ENCODE assay signal across 22 mouse cellular contexts in the genomic region with DNA sequence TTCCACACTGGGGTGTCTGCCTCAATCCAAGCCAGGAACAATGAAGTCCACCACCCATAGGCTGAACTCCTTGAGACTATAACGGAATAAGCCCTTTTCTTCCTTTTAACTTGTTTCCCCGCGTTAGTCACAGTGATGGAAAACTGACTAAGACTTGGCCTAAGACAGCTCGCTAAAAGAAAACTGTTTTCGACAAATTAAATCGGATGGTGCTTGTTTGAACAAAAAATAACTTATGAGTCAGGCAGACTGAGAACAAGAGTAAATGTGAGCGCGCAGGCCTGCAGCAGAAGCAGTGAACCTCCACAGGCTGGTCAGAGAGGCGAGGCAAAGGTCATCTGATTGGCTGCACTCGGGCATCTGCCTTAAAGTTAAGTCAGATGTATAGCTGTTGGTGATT.
DNase-seq lines count a peak whose midpoint lies in the region; ATAC-seq lines count a peak whose summit lies in the region.
"Had no signal": no experiment of that assay in that cellular context is flagged by ENCODE, and none has a peak within 500 bp of the region (broad histone marks: within the 10 kb centered on the region; RNA-seq: fewer than 3 reads in every experiment).

No protein-coding gene starts in this region.

- intact Hi-C loops in gastrocnemius, postnatal 36 days (cut with DNase I), result no loop called here

- no peak for DNase-seq in frontal cortex, adult 2 months (ENCODE audit: extremely low spot score in 1 of 2, low spot score in 1 of 2)
- DNase-seq in NIH3T3 (ENCODE audit: low read depth), result peak; percentile 2
- peak; percentile 64 for DNase-seq in brain, adult 2 months (ENCODE audit: low read depth, low spot score)
- DNase-seq in yolk sac, embryonic 10.5 days (ENCODE audit: low spot score), result peak; percentile 5
- no peak for DNase-seq in layer of hippocampus, postnatal 36 days
- DNase-seq in layer of hippocampus, adult 8-10 months (ENCODE audit: low spot score in 2 of 2), result no peak
- DNase-seq in gastrocnemius, postnatal 36 days, result no peak
- DNase-seq: adrenal gland, adult 2 months; adrenal gland, adult 8-10 months; adrenal gland, postnatal 10 days; adrenal gland, postnatal 14 days; adrenal gland, postnatal 25 days; adrenal gland, postnatal 36 days; B cell, adult 2 months; cerebellum, adult 11 months; cerebellum, adult 11-12 months; cerebellum, adult 18-20 months; cerebellum, adult 2 months had no signal

- peak; percentile 74 for ATAC-seq in frontal cortex, adult (ENCODE audit: low TSS enrichment)
- ATAC-seq: activated CD4-positive, CD25-positive, alpha-beta regulatory T cell, adult 4 months; CD4-positive, CD25-positive, alpha-beta regulatory T cell, adult 4 months; Patski had no signal

Comparison
In these comparisons a context has a peak if more than half of its experiments do, and no peak if none do; other contexts are left out.
1. DNase-seq: peak in NIH3T3 (single experiment), brain, adult 2 months (single experiment) and yolk sac, embryonic 10.5 days (single experiment); none in frontal cortex, adult 2 months (0 of 2), layer of hippocampus, postnatal 36 days (0 of 2), layer of hippocampus, adult 8-10 months (0 of 2) and gastrocnemius, postnatal 36 days (0 of 2).